Mouse (Mus musculus) kidney, embryonic 16.5 days (tissue): ENCODE results near the gene Gnl1. TPM values are rescaled to one million over a fixed set of nuclear protein-coding genes. Genes with fewer than 3 reads are reported as not detected.

Experiments
- ATAC-seq: fragments of 200-750 bp; cut with Nextera tagmentation; 2 replicates; pipeline ENCODE4 v1.8.0; 2017; ENCODE audit warnings: moderate TSS enrichment; ENCODE audit not compliant: low FRiP score, low TSS enrichment
- H3K27ac ChIP-seq: fragments of 300-500 bp; sonication (generic); 2 replicates; pipeline ENCODE4 v1.5.1; 2014; ENCODE audit warnings: low read length
- H3K27me3 ChIP-seq: fragments of 300-500 bp; sonication (generic); 2 replicates; pipeline ENCODE4 v1.6.1; 2014; ENCODE audit warnings: low read length, control low read depth, mixed read lengths; ENCODE audit not compliant: insufficient read depth
- H3K36me3 ChIP-seq: fragments of 300-500 bp; sonication (generic); 2 replicates; pipeline ENCODE4 v1.6.1; 2014; ENCODE audit warnings: low read length, control low read depth, mixed read lengths; ENCODE audit not compliant: insufficient read depth
- H3K4me1 ChIP-seq: fragments of 300-500 bp; sonication (generic); 2 replicates; pipeline ENCODE4 v1.6.1; 2014; ENCODE audit warnings: low read length, control low read depth, mixed read lengths; ENCODE audit not compliant: insufficient read depth
- H3K4me2 ChIP-seq: fragments of 300-500 bp; sonication (generic); replicated peaks from 2 replicates; pipeline ENCODE4 v1.6.1; 2014; ENCODE audit warnings: low read depth, low read length
- H3K4me3 ChIP-seq: fragments of 300-500 bp; sonication (generic); 2 replicates; pipeline ENCODE4 v1.5.1; 2014; ENCODE audit warnings: mild to moderate bottlenecking, low read length
- H3K9ac ChIP-seq: fragments of 300-500 bp; sonication (generic); replicated peaks from 2 replicates; pipeline ENCODE4 v1.6.1; 2014; ENCODE audit warnings: low read length
- H3K9me3 ChIP-seq: fragments of 300-500 bp; sonication (generic); 2 replicates; pipeline ENCODE4 v1.6.1; 2016; ENCODE audit warnings: low read length, control low read depth
- WGBS: fragments of 180-500 bp; shearing (Covaris S2); extraction: QIAGEN DNeasy Blood & Tissue Kit; methylation state at CpG from one replicate; pipeline ENCODE4 v1.1.7; 2014; 5-methylcytosine and 5-hydroxymethylcytosine counted together
- polyA plus RNA-seq: library from polyadenylated mRNA; unstranded; fragments of >200 nt; fragmentation: Nextera tagmentation; extraction: Ambion mirVana; gene quantifications from 2 replicates; pipeline ENCODE4 v1.2.1, GENCODE M21; 2015

The Gnl1 gene
- polyA plus RNA-seq, 1 experiment from 2014 or later, result 57.8 TPM

- WGBS, result 6% methylated on average over 17 of the region's 17 CpGs
- peaks cover 11% of the 10 kb centered on the region for H3K36me3 ChIP-seq
- peak overlapping the region; percentile 80 for H3K4me2 ChIP-seq
- no peaks in the 10 kb centered on the region for H3K27me3 ChIP-seq
- H3K27ac ChIP-seq, result no peak overlapping the region
- peaks cover 8% of the 10 kb centered on the region for H3K4me1 ChIP-seq
- peak overlapping the region; percentile 62 for H3K4me3 ChIP-seq
- no peaks in the 10 kb centered on the region for H3K9me3 ChIP-seq
- H3K9ac ChIP-seq, result no peak overlapping the region
- ATAC-seq, result peak; percentile 73
Measured at GRCm38 (mm10) chr17:35993675-35994074, 14.0 kb downstream of the Gnl1 start.

- no peaks in the 10 kb centered on the region for H3K27me3 ChIP-seq
- 3% methylated on average over 31 of the region's 31 CpGs for WGBS
- peaks cover 8% of the 10 kb centered on the region for H3K4me1 ChIP-seq
- peak overlapping the region; percentile 62 for H3K4me3 ChIP-seq
- peaks cover 4% of the 10 kb centered on the region for H3K36me3 ChIP-seq
- peak overlapping the region; percentile 80 for H3K4me2 ChIP-seq
- 0 out of 2 replicates have a peak overlapping the region, but pooled peaks have one; percentile 39 for H3K27ac ChIP-seq
- H3K9me3 ChIP-seq, result no peaks in the 10 kb centered on the region
- H3K9ac ChIP-seq, result peak overlapping the region; percentile 65
- peak; percentile 62; the same call in 1 of the 2 replicates for ATAC-seq
Measured at GRCm38 (mm10) chr17:35994175-35994878, 14.7 kb downstream of the Gnl1 start.

- peaks cover 8% of the 10 kb centered on the region for H3K4me1 ChIP-seq
- 5% methylated on average over 14 of the region's 14 CpGs for WGBS
- peak overlapping the region; percentile 80 for H3K4me2 ChIP-seq
- peak overlapping the region; percentile 65 for H3K9ac ChIP-seq
- H3K36me3 ChIP-seq, result no peaks in the 10 kb centered on the region
- 0 out of 2 replicates have a peak overlapping the region, but pooled peaks have one; percentile 39 for H3K27ac ChIP-seq
- ATAC-seq, result no peak
- no peaks in the 10 kb centered on the region for H3K27me3 ChIP-seq
- peak overlapping the region; percentile 62 for H3K4me3 ChIP-seq
- no peaks in the 10 kb centered on the region for H3K9me3 ChIP-seq
Measured at GRCm38 (mm10) chr17:35994879-35995240, 15.2 kb downstream of the Gnl1 start.

GRCm38 (mm10) chr17:35996949-35997348, 17.3 kb downstream of the Gnl1 start:
- Histone ChIP-seq H3K27me3 (no peaks in the 10 kb centered on the region), H3K4me2 (no peak overlapping the region), H3K27ac (no peak overlapping the region), H3K4me1 (peaks cover 8% of the 10 kb centered on the region), H3K9me3 (no peaks in the 10 kb centered on the region), H3K36me3 (no peaks in the 10 kb centered on the region), H3K9ac (no peak overlapping the region), H3K4me3 (no peak overlapping the region)
- WGBS, result 0% methylated on average over 11 of the region's 11 CpGs
- ATAC-seq, result peak; percentile 80

- H3K27me3 ChIP-seq, result no peaks in the 10 kb centered on the region
- ATAC-seq, result no peak
- H3K4me1 ChIP-seq, result peaks cover 8% of the 10 kb centered on the region
- WGBS, result 58% methylated on average over 12 of the region's 12 CpGs
- no peaks in the 10 kb centered on the region for H3K36me3 ChIP-seq
- no peak overlapping the region for H3K9ac ChIP-seq
- H3K4me2 ChIP-seq, result no peak overlapping the region
- H3K4me3 ChIP-seq, result no peak overlapping the region
- no peaks in the 10 kb centered on the region for H3K9me3 ChIP-seq
- H3K27ac ChIP-seq, result no peak overlapping the region
Measured at GRCm38 (mm10) chr17:35997713-35998510, 18.3 kb downstream of the Gnl1 start.

GRCm38 (mm10) chr17:35998545-35999305, 19.1 kb downstream of the Gnl1 start:
- Histone ChIP-seq H3K27me3 (no peaks in the 10 kb centered on the region), H3K36me3 (no peaks in the 10 kb centered on the region), H3K4me2 (no peak overlapping the region), H3K4me1 (peaks cover 8% of the 10 kb centered on the region), H3K4me3 (no peak overlapping the region), H3K9me3 (no peaks in the 10 kb centered on the region), H3K27ac (no peak overlapping the region), H3K9ac (no peak overlapping the region)
- WGBS, result 90% methylated on average over 6 of the region's 6 CpGs
- ATAC-seq, result no peak

- no peaks in the 10 kb centered on the region for H3K36me3 ChIP-seq
- H3K27me3 ChIP-seq, result no peaks in the 10 kb centered on the region
- no peak overlapping the region for H3K27ac ChIP-seq
- H3K9ac ChIP-seq, result no peak overlapping the region
- WGBS, result 84% methylated on average over 7 of the region's 7 CpGs
- no peaks in the 10 kb centered on the region for H3K9me3 ChIP-seq
- no peak for ATAC-seq
- peaks cover 8% of the 10 kb centered on the region for H3K4me1 ChIP-seq
- no peak overlapping the region for H3K4me3 ChIP-seq
- H3K4me2 ChIP-seq, result no peak overlapping the region
Measured at GRCm38 (mm10) chr17:35999356-35999755, 19.7 kb downstream of the Gnl1 start.

- Histone ChIP-seq H3K4me2 (no peak overlapping the region), H3K36me3 (no peaks in the 10 kb centered on the region), H3K4me1 (peaks cover 4% of the 10 kb centered on the region), H3K9ac (no peak overlapping the region), H3K27me3 (no peaks in the 10 kb centered on the region), H3K9me3 (no peaks in the 10 kb centered on the region), H3K27ac (no peak overlapping the region), H3K4me3 (no peak overlapping the region)
- ATAC-seq, result no peak
- WGBS, result 77% methylated on average over 4 of the region's 4 CpGs
Measured at GRCm38 (mm10) chr17:36000349-36000748, 20.7 kb downstream of the Gnl1 start.

- Histone ChIP-seq H3K36me3 (peaks cover 7% of the 10 kb centered on the region; the same call in 1 of the 2 replicates), H3K4me2 (no peak overlapping the region), H3K9me3 (peaks cover 6% of the 10 kb centered on the region; the same call in 1 of the 2 replicates), H3K9ac (no peak overlapping the region), H3K4me1 (no peaks in the 10 kb centered on the region; the same call in none of the 2 replicates), H3K4me3 (no peak overlapping the region), H3K27me3 (no peaks in the 10 kb centered on the region), H3K27ac (no peak overlapping the region)
- 83% methylated on average over 12 of the region's 12 CpGs for WGBS
- ATAC-seq, result no peak
Measured at GRCm38 (mm10) chr17:36001121-36001897, 21.7 kb downstream of the Gnl1 start.
